Mouse (Mus musculus): Measurements from ENCODE around the gene Ehd1.

Gene Ehd1

DNA sequence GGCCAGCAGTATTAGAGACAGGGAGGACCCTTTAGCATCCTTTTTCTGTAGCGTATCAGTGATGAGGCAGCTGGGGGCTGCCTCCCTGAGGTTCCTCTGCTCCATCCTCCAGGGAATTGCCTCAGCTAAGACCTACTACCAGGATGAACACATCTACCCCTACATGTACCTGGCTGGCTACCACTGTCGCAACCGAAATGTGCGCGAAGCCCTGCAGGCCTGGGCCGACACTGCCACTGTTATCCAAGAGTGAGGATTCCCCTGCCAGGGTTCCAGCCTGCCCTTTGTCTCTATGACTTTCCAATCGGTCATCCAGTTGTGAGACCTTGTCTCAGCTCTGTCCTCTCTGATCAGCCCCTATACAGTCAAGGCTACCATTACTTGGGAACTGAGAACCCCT is 61.6 kb downstream of the Ehd1 start:
- DNase-seq = no peak

DNA sequence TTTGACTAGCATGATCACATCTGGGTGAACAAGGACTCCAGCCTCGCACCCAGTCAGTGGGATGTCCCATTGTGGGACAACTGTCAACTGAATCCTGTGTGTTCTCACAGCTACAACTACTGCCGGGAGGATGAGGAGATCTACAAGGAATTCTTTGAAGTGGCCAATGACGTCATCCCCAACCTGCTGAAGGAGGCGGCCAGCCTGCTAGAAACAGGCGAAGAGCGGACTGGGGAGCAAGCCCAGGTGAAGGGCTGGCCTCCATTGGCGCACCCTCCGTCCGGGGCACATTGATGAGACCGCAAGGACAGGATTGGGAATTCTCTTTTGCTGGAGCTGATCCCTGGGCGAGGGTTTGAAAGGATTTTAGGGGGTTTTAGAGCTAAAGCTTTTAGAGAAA is 62.2 kb downstream of the Ehd1 start:
- no peak for DNase-seq

DNA sequence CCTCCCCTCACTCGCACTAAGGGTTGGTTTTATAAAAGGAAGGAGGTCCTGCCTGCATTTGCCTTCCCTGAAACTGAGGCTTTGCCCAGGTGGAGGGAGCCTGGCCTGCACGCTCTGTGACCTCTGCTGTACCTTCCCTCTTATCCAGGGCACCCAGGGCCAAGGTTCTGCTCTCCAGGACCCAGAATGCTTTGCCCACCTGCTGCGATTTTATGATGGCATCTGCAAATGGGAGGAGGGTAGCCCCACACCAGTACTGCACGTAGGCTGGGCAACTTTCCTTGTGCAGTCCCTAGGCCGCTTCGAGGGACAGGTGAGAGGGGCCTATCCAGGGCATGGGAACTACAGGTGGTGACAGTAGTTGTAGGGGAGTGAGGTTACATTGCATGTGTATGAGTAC is 62.7 kb downstream of the Ehd1 start:
- no peak for DNase-seq

DNA sequence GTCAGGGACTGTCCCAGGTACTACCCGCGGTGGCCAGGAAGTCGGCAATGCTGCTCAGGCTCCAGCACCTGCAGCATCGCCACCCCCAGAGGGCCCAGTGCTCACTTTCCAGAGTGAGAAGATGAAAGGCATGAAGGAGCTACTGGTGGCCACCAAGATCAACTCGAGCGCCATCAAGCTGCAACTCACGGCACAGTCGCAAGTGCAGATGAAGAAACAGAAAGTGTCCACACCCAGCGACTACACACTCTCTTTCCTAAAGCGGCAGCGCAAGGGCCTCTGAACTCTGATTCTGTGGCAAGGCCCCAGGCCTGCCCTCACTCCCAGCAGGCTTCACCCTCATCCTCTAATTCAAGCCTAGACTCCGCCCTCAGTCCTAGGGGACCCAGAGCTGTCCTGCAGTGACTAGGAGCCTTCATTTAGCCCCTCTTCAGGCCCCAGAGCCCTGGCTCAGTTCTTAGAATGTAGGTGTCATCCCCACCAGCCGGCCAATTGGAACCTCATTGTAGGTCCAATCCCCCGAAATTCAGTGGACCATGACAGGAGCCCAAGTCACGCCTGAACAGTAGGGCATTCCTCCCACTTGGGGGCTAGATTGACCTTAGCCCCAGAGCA is 63.5 kb downstream of the Ehd1 start:
- no peak for DNase-seq

DNA sequence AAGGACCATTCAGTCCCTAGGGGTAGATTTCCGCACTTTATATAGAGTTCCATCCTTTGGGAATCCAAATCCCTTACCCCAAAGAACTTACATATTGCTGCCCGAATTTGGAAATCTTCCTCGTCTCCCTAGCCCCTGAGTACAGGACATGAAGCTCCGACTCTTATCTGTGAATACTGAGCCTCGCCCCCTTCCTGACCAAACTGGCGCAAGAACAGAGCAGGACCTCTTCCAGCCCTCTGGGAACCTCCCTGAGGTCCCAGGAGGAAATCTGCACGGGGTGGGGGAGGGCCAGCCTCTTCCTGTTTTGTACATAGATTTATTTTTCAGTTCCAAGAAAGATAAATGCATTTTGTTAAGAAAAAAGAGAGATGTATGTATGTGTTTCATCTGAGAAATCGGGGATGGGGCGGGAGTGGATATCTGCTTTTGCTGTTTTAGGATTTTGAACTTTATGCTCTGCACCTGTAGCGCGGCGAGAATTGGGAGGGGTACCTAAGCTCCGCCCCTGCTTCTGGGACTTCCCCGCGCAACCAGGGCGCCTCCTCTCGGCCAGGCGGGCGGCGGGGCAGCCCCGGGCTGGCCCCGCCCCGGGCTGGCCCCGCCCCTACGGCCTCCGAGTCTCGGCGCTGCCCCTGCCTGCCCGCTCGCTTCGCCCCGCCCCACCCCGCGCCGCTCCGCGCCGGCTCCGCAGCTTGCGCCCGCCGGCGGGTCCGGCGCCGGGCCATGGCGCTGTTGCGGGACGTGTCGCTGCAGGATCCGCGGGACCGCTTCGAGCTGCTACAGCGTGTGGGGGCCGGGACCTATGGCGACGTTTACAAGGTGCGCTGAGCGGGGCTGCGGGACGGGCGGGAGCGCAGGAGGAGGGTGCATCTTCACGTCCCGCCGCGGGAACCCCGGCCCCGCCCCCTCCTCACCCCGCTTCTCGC is 64.3 kb downstream of the Ehd1 start, which contains the start of gene Map4k2:
TSS of gene Map4k2 (plus strand) at position 612 of the 929 bp plus-strand sequence.
- peak; percentile 80 for DNase-seq

DNA sequence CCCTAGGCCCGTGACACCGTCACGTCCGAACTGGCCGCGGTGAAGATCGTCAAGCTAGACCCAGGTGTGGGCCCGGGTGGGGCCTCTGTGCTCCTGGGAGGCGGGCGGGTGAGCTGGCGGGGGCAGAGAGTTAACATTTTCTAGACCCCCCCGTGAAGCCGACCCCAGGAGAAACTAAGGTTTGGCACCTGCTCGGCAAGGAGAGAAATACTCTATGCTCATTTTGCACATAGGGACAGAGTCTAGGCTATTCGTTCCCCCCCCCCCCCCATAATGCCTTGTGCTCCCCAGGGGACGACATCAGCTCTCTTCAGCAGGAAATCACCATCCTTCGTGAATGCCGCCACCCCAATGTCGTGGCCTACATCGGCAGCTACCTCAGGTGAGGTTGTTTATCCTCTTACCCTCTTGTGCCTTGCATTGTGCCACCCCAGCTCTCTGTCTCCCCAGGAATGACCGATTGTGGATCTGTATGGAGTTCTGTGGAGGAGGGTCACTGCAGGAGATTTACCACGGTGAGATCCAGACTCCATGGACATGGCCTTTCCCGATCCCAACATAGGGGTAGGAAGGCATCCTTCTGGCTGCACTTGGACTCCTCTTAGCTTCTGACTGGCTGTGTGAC is 65.0 kb downstream of the Ehd1 start:
- DNase-seq = no peak

DNA sequence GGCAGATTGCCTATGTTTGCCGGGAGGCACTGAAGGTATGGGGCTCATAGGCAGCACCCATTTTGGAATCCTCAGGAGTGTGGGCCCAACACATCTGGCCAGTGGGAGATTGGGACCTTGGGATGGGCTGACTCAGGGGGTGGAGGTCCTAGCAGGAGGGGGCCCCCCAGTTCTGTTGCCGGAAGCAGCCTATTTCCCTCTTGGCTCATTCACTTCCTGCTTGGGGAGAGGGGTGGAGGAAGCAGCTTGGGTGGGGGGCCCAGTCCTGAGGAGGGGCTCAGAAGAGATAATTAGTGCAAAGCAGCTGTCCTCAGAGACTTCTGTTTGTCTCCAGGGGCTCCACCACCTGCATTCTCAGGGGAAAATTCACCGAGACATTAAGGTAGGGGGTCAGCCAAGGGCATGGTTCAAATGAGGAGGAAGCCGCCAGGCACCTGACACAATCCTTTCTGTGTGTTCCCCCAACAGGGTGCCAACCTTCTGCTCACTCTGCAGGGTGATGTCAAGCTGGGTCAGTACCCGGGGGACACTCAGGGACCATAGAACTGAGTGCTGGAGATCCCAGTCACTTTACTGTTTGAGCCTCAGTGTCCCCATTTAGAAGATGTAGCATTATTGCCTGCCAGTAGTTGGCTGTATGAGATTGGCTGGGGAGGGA is 65.9 kb downstream of the Ehd1 start:
- no peak for DNase-seq

DNA sequence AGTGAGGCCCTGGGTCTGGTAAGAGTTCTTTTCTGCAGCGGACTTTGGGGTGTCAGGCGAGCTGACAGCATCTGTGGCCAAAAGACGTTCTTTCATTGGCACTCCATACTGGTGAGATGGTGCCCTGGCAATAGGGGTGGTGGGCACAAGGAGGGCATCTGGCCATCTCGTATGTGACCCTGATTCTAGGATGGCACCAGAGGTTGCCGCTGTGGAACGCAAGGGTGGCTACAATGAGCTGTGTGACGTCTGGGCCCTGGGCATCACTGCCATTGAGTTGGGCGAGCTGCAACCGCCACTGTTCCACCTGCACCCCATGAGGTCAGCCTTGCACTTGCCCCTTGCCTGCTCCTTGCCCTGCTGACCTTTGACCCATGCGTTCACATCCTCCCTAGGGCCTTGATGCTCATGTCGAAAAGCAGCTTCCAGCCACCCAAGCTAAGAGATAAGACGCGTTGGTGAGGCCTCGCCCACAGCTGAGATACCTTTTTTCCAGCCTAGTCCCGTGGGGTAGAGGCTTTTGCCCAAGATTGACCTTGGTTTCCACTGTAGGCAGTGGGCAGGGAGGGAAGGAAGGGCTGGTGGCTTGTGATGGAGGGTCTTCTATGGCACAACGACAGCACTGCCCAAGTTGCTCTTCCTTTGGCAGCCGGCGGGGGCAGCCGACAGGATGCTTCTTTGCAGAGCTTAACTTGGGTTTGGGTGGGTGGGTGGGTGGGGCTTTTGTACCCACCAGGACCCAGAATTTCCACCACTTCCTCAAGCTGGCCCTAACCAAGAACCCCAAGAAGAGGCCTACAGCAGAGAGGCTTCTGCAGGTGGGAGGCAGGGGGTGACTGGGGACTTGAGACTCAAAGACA is 66.8 kb downstream of the Ehd1 start:
- no peak for DNase-seq

DNA sequence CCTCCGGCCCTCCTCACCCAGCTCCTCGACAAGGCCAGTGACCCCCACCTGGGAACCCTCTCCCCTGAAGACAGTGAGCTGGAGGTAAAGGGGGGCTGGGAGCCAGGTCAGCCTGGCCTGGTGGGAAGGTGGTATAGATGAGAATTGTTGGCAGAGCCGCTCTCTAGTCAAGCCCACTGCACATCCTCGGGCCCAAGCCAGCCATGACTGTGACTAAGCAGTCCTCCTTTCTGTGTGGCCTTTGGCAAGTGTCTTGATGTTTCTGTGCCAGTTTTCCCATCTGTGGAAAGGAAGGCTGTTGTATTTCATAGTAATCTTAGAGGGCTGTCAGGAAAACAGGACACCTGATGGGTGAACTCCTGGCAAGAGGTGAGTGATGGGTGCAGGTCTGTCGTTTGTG is 67.5 kb downstream of the Ehd1 start:
- DNase-seq = no peak

DNA sequence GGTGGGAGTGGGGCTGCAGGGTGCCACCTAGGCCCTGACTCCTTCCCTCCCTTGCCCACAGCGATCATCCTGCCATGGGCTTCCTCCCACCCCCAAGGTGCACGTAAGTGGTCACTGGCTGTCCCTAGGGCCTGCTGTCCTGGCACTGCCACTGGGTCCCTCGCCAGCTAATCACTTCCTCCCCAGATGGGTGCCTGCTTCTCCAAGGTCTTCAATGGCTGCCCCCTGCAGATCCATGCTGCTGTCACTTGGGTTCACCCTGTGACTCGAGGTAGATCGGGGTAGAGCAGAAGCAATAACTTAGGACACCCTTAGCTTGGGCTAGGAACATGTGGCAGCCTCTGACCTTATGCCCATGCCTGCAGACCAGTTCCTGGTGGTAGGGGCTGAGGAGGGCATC is 69.5 kb downstream of the Ehd1 start:
- no peak for DNase-seq

DNA sequence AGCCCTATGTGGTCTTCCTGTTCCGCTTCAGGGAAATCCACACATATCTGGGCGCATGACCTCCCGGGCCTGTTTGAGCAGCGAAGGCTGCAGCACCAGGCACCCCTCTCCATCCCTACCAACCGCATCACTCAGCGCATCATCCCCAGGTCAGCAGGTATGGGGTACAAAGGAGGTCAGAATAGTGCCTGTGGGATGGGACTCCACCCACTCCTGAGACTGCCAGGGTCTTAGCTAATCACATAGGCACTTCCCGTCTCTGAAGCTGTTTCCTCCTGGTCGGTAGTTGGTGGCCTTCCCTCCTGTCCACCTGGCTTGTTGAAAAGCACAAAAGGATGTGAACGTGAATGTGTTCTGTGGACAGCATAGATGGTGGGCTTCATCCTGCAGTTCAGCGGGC is 70.1 kb downstream of the Ehd1 start:
- DNase-seq = no peak

DNA sequence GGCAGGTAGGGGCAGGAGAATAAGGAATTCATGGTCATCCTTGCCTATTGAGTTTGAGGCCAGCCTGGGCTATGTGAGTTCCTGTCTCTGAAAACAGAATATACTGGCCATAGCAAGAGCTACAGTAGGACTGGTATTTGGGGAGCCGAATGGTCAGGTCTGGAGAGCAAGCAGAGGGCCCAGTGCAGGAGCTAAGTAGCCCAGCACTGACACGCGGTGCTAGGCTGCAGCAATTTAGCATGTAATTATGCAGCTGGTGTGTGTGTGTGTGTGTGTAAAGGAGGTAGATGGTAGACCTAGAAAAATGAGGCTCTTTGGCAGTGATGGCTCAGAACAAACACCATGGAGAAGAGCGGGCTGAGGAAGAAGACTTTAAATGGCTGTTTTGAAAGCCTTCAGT is 71.1 kb downstream of the Ehd1 start:
- DNase-seq = no peak

DNA sequence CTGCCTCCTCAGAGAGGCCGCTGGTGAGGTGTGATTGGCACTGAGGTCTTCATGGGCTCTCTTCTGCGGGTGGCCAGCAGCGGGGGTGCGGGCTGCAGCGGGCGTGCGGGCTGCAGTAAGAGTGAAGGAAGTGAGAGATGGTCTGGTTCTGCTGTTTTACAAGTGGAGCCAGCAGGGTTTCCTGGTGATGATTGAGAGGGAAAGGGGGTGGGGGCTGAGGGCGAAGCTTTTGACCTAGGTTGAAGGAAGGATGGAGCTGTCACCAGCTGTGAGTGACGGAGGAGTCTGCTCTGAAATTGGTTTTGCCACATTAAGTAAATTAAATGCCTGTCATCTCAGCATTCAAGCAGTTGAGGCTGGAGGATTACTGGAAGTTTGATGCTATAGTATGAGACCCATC is 72.2 kb downstream of the Ehd1 start:
- DNase-seq = no peak

DNA sequence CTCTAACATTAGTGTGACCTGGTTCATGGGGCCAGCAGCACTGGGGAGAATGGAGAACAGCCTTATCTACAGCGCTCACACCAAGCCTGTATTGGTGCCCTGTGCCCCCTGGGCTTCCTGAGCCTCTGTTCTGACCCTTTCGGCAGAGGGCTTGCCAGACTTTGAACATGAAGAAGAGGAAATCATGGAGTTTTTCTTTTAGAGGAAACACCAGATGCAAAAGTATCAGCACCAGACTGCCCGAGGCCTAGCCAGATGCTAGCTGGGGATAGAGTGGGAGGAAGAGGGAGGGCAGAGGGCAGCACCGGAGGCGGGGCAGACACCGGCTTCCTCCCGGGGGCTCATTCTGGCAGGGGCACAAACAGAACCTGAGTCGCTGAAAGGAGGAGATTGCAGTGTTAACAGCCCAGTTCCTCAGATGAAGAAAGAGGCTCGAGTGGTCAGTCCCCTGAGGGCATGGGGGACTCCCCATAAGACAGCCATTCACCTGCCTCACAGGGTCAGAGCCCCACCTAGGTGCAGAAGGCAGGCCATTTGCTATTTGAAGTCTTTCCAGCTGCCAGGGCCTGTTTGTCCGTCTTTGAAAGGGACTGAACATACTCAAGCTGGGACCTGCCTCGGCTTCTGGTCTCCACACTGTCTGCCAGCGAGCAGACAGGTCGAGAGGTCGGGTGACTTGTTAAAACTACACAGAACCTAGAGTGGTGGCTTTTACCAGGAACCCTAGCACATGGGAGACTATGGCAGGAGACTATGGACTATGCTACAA is 72.9 kb downstream of the Ehd1 start:
- no peak for DNase-seq
